Mouse (Mus musculus): ENCODE data around the gene Tnfsf10.

Tnfsf10 gene

GRCm38 (mm10) chr3:27310973-27311372 is 5.9 kb upstream of the Tnfsf10 start:
- no peak for DNase-seq

- no peak for DNase-seq
Measured at GRCm38 (mm10) chr3:27311475-27311874, 5.4 kb upstream of the Tnfsf10 start.

- no peak for DNase-seq
Measured at GRCm38 (mm10) chr3:27314506-27315164, 2.2 kb upstream of the Tnfsf10 start.

- no peak for DNase-seq
Measured at GRCm38 (mm10) chr3:27317288-27318024, 628 bp downstream of the Tnfsf10 start.

GRCm38 (mm10) chr3:27319650-27320049 is 2.8 kb downstream of the Tnfsf10 start:
- DNase-seq: no peak

GRCm38 (mm10) chr3:27320613-27321495 is 4.0 kb downstream of the Tnfsf10 start:
- DNase-seq: no peak

GRCm38 (mm10) chr3:27322591-27322990 is 5.8 kb downstream of the Tnfsf10 start:
- no peak for DNase-seq

- no peak for DNase-seq
Measured at GRCm38 (mm10) chr3:27323551-27323950, 6.7 kb downstream of the Tnfsf10 start.

GRCm38 (mm10) chr3:27326633-27327191 is 9.9 kb downstream of the Tnfsf10 start:
- no peak for DNase-seq

GRCm38 (mm10) chr3:27330706-27331105 is 13.9 kb downstream of the Tnfsf10 start:
- no peak for DNase-seq

GRCm38 (mm10) chr3:27338437-27338836 is 21.6 kb downstream of the Tnfsf10 start:
- no peak for DNase-seq

- DNase-seq: no peak
Measured at GRCm38 (mm10) chr3:27338887-27339286, 22.1 kb downstream of the Tnfsf10 start.

GRCm38 (mm10) chr3:27340757-27341156 is 23.9 kb downstream of the Tnfsf10 start:
- no peak for DNase-seq

GRCm38 (mm10) chr3:27342462-27342861 is 25.6 kb downstream of the Tnfsf10 start:
- DNase-seq: no peak

- DNase-seq: no peak
Measured at GRCm38 (mm10) chr3:27345526-27345925, 28.7 kb downstream of the Tnfsf10 start.

- DNase-seq: no peak
Measured at GRCm38 (mm10) chr3:27348462-27348861, 31.6 kb downstream of the Tnfsf10 start.

GRCm38 (mm10) chr3:27351105-27351504 is 34.3 kb downstream of the Tnfsf10 start:
- no peak for DNase-seq

GRCm38 (mm10) chr3:27359100-27359720 is 42.4 kb downstream of the Tnfsf10 start:
- no peak for DNase-seq

GRCm38 (mm10) chr3:27370125-27370524 is 53.3 kb downstream of the Tnfsf10 start:
- no peak for DNase-seq

- no peak for DNase-seq
Measured at GRCm38 (mm10) chr3:27370582-27371275, 53.9 kb downstream of the Tnfsf10 start.

GRCm38 (mm10) chr3:27371276-27371621 is 54.4 kb downstream of the Tnfsf10 start, which contains the start of gene Ghsr:
Gene Ghsr (plus strand): TSS chr3:27371351.
- DNase-seq: no peak
